Mouse (Mus musculus) T-cell, adult 2 months (primary cell): ENCODE results near the gene Iqch.
"Not testable (repeated sequence)": the region's sequence is repeated elsewhere in the genome, so short reads cannot be mapped to it uniquely, and the experiment has no call there.

ENCODE experiments used
- DNase-seq: peaks from one replicate; pipeline ENCODE4 v3.0.0; 2022; ENCODE audit warnings: low spot score

Iqch gene

DNA sequence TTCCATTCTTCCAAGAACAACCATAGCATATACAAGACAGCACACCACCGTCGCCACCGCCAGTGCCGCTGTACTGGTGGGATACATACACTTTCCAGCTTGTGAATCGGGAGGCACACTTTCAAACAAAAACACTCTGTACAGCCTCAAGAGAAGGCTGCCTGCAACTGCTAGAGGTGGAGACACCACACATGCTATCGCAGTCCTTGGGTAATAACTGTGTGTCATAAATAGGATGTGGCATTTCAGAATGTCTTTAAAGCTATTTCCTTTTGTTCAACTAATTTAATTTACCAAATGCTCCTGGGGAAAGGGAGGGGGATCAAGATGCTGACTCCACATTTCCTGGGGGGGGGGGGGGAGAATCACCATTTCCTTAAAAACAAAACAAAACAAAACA is 34.0 kb downstream of the Iqch start:
- no peak for DNase-seq

- DNase-seq: no peak
These were observed 38.9 kb downstream of the Iqch start for GRCm38 (mm10) chr9:63563436-63563835.

GRCm38 (mm10) chr9:63561931-63562330 is 40.4 kb downstream of the Iqch start:
- no peak for DNase-seq

DNA sequence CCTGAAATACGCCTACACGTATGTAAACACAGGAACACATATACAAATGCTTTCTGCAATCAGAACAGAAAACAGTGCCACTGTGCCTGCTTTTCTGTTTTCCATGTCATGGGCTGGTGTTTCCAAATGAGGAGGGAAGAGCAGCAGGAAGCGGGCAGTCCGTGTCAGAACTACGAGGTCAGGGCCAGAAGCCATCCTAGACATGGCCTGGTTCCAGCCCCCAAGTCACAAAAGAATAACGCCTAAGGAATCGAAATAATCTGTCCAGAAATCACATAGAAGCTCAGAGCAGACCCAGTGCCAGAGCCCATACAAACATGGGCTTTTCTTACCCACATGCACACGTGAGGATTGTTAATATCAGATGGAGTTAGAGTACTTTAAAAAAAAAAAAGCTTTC is 45.4 kb downstream of the Iqch start:
- no peak for DNase-seq

GRCm38 (mm10) chr9:63556316-63556715 is 46.0 kb downstream of the Iqch start:
- DNase-seq: no peak

DNA sequence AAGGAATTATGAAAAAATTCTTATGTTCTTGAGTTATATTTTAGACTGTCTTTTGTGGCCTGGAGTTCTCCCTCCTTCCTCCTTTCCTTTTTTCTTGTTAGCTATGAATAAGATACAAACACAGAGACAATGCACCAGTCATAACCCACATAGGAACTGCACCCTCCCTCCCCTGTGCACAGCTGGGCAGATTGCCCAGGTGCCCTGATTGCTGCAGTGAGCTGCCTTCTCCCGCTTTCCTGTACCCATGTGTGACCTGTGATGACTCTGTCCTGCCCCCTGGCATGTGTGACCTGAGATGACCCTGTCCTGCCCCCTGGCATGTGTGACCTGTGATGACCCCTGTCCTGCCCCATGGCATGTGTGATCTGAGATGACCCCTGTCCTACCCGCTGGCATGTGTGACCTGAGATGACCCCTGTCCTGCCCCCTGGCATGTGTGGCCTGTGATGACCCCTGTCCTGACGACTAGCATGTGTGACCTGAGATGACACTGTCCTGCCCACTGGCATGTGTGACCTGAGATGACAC is 46.8 kb downstream of the Iqch start:
- DNase-seq: no peak

GRCm38 (mm10) chr9:63553628-63554027 is 48.7 kb downstream of the Iqch start:
- no peak for DNase-seq

DNA sequence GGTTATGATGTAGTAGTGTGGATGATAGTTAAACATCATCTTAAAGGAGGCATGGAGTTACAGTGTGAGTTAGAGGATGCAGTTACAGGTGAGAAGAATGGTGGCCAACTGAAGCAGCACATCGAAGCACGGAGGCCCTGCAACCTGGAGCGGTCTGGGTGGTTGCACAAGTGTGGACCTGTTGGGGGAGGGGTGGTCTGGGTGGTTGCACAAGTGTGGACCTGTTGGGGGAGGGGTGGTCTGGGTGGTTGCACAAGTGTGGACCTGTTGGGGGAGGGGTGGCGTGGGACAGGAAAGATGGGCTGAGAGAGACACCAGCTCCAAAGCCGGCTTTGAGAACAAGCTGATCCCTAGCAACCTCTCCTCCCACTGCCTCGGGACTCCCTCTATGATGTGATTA is 51.6 kb downstream of the Iqch start:
- DNase-seq: not testable (repeated sequence)

DNA sequence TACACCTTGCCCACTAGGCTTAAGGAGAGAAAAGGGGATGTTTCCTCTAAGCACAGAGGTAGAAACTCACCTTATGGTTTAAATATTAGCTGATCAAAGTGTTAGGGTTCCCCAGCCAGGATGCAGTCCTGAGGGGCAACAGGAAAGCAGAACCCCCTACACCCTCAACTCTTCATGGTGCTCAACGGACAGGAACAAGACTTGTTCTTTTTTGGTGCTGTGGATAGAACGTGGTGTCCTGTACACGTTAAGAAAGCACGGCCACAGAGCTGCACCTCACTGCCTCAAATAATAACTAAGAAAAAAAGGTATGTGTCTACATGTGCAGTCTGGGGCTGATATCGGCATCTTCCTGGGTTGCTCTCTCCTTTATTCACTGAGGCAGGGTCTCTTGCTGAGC is 53.3 kb downstream of the Iqch start:
- no peak for DNase-seq

DNA sequence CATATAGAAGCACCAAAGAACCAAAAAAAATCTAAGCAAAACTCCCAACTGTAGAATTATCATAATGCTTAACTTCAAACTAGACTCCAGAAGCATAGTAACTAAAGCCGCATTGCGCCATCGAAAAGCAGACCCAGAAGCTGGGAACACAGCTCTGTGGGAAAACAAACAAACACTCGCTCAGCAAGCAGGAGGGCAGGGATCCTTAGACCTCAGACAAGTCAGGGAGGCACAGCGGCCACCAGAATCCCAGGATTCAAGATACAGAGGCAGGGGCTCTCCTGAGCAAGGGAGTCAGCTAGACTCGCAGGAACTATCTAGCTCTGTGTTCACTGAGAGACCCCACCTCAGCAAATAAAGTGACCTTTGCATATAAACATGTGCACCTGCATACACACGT is 60.4 kb downstream of the Iqch start:
- DNase-seq: no peak

GRCm38 (mm10) chr9:63541301-63541700 is 61.0 kb downstream of the Iqch start:
- no peak for DNase-seq

- no peak for DNase-seq
These were observed 64.8 kb downstream of the Iqch start for GRCm38 (mm10) chr9:63537489-63537888.

DNA sequence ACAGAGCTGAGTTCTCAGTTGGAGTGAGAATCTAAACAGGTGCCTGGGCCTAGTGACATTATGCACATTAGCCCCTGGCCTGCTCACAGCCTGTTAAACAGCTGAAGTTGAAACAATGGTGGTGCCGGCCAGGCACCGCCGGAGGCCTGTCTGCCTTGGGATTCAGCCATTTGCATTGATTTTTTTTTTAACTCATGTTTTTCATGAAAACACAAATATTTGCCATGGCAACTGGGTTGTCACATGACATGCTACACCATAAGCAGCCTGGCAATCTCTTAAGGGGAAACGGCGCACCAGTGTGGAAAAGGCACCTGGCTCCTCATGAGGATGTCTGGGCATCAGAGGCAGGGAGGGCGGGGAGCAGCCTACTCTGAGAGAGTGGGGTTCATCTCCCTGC is 67.3 kb downstream of the Iqch start:
- no peak for DNase-seq

DNA sequence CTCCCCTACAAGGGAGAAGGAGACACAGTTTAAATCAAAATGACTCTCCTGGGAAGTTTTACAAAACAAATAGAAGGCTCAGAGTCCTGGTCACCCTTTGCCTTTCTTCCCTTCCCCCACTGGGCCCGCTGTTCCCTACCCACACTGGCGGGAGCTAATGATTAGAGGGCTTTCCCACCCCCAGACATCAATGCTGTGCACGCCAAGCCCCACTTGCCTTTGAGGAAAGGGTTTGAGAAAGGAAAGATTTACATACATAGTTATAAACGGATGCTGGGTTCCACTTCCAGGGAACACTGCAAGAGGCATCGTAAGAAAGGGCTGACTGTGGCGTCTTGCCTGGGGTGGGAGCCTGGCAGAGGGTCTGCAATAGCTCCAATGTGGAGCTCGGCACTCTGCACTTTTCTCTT is 67.9 kb downstream of the Iqch start:
- DNase-seq: no peak

DNA sequence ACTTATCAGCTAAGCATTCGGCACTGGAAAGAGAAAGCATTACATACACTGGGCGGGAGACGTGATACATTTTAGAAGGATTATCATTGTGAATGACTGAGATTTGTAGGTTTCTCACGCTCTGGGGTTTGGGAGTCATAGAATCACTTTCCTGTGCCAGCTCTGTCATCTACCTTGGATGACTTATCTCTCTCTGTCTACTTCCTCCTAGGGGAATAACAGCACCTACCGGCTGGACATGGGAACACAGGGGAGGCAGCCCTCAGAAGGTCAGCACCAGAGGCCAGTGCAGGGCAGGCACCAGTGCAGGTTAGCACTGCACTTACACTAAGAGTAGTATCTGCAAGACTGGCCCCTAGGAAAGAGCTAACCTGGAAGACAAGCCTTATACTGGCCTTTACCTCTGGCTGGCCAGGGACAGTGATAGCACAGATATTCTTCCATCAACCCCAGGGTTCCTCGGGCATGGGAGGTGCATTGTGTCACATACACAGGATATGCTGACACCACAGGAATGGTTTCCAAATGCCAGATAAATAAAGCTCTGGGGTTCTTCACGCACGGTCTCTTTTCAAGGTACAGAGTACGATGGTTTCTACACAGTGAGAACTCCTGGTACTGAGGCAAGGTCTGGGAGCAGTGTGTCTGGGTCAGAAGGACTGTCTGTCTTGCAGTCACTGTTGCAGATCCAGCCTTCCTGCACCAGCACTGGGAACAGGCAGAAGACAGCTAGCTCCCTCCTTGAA is 69.2 kb downstream of the Iqch start:
- DNase-seq: no peak

DNA sequence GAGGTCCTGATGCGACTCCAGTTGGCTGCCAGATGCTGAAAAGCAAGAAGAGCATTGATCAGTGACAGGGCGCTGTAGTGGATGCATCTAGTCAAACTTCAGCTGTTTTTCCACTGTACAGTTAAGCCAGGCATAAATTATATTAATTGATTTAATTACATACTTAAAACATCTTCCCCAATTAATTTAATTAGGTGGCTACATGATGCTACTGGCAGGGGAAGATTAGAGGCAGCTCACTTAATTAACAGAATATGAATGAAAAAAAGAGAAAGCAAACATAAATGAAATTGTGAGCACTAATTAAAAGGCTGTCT is 78.4 kb downstream of the Iqch start:
- DNase-seq: no peak

- no peak for DNase-seq
These were observed 78.9 kb downstream of the Iqch start for GRCm38 (mm10) chr9:63523251-63523936.

- DNase-seq: no peak
These were observed 89.4 kb downstream of the Iqch start for GRCm38 (mm10) chr9:63512851-63513250.

DNA sequence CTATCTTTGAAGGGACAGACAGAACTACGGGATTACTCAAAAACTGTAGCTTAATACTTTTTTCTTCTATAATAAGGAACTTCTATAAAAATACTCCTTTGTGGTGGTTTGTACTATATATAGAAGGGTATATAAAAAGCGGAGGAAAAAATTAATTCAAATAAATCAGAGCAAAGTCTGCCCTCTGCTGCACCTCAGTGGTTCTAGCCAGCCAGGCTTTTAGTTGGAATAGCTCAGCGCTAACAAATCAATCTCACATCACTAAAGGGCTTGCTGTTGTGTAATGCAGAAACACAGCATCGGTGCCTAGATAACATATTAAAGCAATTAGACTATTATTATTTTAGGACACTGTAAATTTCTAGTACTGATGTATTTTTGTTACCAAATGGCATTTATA is 91.3 kb downstream of the Iqch start:
- no peak for DNase-seq

- no peak for DNase-seq
These were observed 95.2 kb downstream of the Iqch start for GRCm38 (mm10) chr9:63507110-63507509.

DNA sequence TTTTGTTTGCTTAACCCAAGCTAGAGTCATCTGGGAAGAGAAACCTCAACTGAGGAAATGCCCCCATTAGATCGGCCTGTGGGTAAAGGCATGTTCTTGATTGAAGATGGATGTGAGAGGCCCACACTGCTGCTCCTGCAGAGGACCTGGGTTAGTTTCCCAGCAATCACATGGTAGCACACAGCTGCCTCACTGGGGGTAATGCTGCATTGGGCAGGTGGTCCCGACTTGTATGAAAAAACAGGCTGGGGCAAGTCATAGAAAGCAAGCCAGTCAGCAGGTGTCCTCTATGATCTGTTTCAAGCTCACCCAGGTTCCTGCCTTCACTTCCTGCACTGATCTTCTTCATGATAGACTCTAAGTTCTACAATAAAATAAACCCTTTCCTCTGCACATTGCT is 98.4 kb downstream of the Iqch start:
- DNase-seq: no peak

DNA sequence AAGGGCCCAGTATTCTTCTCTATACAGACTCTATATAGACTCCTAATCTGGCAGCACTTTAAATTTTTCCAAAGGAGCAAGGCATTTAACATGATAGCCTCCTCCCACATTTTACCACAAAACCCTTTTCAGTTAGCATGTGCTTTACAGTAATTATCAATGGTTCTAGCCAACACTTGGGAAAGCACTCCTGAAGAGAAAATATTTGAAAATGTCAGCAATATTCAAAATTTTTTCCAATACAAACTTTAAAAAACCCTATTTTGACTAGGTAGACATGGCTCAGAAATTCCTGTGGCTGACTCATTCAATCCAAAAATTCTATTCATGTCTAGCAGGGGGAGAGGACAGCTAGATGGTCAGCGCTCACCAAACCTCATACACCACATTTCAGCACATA is 100.8 kb downstream of the Iqch start:
- no peak for DNase-seq

- DNase-seq: no peak
These were observed 102.4 kb downstream of the Iqch start for GRCm38 (mm10) chr9:63499912-63500311.

DNA sequence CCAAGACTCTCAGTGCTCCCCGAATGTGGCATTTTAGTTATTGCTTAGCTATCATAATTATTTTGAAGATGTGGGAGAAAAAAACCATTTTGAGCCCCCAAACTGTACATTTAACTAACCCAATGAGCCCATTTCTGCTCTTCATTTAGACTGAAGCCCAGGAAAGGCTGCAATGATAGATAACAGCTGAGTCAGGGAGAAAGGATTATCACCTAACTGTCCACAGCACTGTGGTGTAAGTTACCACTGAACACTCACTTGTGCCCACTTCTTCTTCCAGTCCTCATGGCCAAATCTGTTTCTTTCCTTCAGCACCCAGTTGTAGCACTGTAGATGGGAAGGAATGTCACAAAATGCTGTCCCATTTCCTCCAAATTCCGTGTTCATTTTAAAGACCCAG is 106.5 kb downstream of the Iqch start:
- no peak for DNase-seq
